Mouse (Mus musculus) heart, postnatal 10 days (tissue): Measurements from ENCODE around the gene Cplane1. TPM values are rescaled to one million over a fixed set of nuclear protein-coding genes. Genes with fewer than 3 reads are reported as not detected.
"Not testable (repeated sequence)": the region's sequence is repeated elsewhere in the genome, so short reads cannot be mapped to it uniquely, and the experiment has no call there.

Experiments
- DNase-seq, 2 experiments: peaks; one replicate each; pipeline ENCODE4 v3.0.0; 2021
- intact Hi-C: fragments of 180-260 bp; cut with DNase I; formaldehyde crosslinking; loops from one replicate; pipeline ENCODE4 v1.15.1; 2025
- total RNA-seq, 2 experiments: library from RNA; stranded (reverse); gene quantifications; 2 replicates each; pipeline ENCODE4 v1.2.3; 2021

The Cplane1 gene
- total RNA-seq, result 1 to 10 TPM; 7.3 to 7.5 TPM

DNA sequence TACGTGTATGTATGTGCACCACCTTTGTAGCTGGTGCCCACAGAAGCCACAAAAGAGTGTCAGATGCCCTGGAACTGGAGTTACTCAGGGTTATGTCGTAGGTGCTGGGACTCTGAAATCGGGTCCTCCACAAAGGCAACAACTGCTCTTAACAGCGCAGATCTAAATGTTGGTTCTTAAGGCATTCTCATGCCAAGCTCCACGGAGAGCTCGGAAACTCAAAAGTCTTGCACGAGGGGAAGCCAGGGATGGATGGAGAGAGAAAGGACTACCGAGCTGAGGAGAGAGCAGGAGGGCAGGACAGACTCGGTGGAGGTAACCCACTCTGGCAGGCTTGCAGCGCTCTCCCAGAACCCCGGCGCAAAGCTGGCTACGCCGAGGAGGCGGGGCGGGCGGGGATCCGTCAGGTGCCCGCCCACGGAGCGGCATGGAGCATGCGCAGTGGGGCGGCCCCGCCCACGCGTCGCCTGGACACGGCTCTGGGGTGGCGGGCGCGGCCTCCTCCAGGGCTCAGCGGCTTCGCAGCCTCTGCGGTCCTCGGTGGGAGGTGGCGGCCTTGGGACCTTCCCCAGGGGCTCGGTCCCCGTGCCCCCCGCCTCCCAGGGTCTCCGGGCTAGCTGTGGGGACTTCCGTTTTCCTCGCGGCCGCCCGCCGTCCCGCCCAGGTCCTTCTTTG lies at the start of gene Cplane1:
Cplane1 (plus strand) TSS at position 516 of the 675 bp plus-strand sequence.
- intact Hi-C loops, result no loop called here
- peak; percentile 94 to 95 for DNase-seq

DNA sequence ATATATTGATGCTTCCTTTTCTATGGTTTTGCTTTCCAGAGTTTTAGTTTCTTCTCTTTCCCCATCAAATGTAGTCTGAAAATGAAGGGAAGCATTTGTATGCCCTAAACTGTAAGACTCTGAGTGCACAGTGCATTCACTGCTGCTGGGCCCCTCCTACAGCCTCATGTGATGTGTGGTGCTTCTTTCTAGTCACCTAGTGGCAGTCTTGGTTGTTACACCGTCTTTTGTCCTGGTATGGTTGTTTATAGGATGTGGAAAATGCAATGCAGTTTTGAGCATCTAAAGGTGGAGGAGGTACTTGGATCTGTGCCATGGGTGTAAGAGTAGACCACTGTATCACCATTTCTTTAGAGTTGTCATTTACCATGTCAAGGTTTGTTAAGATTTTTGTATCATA lies 39.6 kb upstream of the Cplane1 start:
- intact Hi-C loops, result no loop called here
- no peak for DNase-seq

DNA sequence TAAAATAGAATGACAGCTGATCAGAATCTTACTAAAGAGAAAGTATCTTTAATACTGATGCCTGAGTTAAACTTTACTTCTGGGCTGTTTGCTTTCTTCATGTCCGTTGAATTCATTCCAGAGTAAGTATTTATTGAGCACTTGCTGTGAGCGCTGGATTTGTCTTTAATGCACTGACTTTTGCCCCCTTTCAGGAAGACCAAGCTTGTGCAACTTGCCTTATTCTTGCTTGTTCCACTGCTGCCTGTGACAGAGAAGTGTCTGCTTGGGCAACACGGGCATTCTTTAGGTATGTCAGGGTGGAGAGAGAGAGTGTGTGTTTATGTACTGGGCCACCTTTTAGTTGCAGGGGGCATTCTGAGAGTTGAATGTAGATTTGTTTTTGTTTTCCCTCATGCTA lies 37.6 kb upstream of the Cplane1 start:
- intact Hi-C loops, result no loop called here
- no peak for DNase-seq

DNA sequence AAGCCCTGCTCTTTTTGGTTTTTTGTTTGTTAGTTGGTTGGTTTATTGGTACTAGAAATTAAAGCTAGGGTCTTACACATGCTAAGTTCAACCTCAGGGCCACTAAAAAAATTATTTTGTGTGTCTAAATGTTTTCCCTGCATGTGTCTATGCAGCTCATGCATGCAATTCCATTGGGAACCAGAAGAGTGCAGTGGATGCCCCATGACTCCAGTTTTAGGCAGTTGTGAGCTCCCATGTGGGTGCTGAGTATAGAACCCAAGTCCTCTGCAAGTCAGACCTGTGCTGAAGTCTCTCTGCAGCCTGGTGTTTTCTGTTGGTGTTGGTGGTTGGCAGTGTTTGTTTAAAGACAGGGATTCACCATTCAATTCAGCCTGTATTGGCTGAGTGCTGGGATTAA lies 37.1 kb upstream of the Cplane1 start:
- no peak for DNase-seq
- intact Hi-C loops, result no loop called here

DNA sequence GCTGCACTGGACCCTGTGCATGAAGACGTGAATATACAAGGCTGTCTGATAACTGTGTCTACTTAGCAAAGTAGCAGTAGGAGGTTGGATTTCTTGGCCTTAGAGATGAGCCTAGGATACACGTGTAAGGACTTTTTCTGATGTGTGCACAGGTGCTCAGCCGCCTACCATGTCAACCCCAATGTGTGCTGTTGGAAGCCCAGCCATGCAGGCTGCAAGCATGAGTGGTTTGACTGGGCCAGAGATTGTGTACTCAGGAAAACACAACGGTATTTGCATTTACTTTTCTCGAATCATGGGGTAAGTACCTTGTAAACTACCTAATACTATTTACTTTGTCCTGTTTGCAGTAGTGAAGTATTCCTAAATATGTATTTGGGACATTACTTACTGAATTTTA lies 33.3 kb upstream of the Cplane1 start:
- intact Hi-C loops, result no loop called here
- DNase-seq, result no peak

DNA sequence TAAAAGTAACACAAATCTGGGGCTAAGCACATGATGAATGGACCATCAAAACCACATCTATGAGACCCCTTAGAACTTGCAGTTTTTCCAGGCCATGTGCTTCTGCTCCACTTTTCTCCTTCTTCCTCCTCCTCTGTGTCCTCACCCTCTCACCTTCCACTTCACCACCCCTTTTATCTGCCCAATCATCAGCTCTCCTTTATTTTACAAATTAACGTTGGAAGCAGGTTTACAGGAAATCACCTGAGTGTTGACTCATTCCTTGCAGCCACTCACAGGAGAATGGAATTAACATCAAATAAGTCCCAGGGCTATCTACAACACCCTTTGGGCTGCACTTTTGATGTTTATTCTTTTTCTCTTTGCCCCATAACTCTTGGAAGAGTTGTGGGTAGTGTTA lies 7.1 kb upstream of the Cplane1 start:
- intact Hi-C loops, result no loop called here
- DNase-seq, result no peak

DNA sequence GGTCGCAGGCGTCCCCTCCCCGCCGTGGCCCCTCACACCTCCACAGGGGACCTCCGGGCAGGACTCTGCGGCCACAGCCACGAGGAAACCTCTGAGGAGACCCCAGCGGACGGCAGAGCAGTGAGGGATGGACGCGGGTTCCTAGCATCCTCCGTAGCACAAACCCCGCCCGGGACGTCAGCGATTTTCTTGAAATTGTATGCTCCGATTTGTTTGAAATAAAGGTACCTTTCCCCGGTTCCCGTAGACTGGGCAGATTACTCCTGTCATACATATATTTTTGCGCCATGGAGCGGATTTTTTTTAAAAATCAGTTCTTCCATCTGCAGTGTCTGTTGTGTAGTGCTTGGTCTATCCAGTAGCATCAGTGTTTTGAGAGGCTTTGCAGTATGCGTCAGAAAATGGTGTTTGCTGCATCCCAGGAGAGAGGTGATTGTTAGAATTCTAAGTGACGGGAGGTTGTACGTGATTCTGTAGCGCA lies 400 bp downstream of the Cplane1 start:
- intact Hi-C loops, result no loop called here
- no peak for DNase-seq

DNA sequence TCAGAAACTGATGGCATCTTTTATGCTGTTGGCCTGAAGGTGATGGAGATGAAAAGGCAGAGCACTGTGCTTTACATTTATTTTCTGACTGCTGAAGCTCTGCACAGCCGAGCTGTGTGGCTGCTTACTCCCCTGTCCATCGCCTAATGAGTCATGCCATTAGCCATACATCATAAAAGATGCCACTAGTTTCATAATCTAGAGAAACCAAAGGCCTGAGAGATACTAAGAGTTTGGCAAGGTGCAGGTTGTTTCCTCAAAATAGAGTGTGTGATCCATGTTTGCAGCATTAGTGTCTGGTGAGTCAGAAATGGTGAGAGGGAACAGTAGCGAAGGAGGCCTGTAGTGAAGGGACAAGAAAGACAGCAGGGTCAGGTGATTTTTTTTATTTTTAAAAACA lies 20.7 kb downstream of the Cplane1 start:
- no peak for DNase-seq
- intact Hi-C loops, result no loop called here

DNA sequence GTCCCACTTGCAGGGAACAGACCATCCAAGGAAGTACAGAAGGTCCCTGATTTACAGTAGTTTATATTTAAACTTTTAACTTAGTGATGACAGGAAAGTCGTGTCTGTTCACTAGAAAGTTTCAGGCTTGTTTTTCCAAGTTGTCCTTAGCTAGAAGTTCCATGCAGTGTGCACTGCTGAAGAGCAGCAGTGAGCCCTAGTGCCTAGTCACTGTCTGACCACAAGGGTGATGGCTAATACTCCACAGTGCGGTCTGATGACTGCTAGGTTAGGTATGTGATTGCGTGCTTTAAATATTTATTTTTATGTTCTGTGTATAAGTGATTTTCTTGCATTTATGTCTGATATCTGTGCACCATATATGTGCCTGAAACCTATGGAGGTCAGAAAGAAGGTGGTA lies 21.5 kb downstream of the Cplane1 start:
- intact Hi-C loops, result no loop called here
- DNase-seq, result no peak

DNA sequence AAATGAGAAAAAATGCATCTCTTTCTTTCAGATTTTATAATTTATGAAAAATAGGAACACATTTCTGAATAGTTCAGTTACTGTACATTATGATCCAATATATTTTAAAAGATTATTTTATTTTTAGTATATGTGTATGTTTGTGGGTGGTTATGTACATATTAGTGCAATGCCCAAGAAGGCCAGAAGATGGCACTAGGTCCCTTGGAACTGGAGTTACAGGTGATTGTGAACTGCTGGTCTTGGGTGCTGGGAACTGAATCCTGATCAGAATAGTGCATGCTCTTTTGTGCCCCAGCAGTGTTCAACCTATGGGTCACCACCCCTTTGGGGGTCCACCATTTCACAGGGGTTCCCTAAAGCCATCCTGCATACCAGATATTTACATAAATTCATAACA lies 31.4 kb downstream of the Cplane1 start:
- intact Hi-C loops, result no loop called here
- no peak for DNase-seq

DNA sequence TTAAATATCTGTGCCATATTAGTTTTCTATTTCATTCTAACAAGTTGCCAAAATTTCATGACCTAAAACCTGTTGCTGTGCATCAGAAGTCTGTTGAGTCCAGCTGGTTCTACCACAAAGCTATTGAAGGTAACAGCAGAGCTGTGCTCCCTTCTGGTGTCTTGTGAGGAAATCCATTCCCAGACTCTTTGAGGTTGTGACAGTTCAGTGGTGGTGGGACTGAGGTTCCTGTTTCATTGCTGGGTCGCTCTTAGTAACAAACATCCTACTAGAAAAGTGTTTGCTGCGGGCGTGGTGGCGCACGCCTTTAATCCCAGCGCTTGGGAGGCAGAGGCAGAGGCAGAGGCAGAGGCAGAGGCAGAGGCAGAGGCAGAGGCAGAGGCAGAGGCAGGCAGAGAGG lies 39.5 kb downstream of the Cplane1 start:
- intact Hi-C loops, result no loop called here

DNA sequence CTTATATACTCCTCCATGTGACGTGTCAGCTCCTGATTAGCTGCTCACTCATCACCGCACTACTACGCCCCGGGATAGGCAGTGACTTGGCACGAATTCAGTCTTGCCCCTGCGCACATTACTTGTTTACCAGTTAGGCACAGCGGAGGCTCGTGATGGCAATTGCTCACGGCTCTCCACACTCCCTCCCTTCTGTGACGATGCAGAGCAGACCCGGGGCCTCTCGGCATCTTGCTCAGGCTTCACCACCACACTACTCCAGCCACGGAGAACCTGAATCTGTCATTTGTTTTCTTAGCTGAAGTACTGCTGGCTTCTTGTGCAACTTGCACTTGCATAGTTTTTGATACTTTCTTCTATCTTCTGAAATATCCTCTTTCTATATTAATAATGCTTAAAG lies 45.9 kb downstream of the Cplane1 start:
- intact Hi-C loops, result no loop called here
- DNase-seq, result no peak

More for the DNA sequence above, 39.5 kb downstream of the Cplane1 start:
- DNase-seq, result no peak

DNA sequence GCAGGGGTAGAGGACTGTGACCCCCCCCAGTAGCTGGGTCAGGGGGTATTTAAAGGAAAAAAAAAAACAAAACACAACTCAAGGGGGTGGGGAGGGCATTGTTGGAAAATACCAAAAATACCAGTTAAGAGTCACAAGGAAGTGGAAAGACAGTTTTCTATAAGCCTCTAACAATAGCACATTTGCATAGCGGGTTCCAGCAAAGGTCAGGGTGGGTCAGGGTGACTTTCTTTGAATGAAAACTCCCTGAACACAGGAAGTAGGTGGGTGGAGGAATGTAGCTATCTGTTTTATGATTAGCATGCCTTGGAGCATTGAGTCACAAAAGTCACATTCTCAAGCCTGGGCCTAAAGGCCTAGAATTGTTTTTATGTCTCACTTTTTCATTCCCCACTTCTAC lies 65.3 kb downstream of the Cplane1 start:
- intact Hi-C loops, DNase-seq: not testable (repeated sequence)

DNA sequence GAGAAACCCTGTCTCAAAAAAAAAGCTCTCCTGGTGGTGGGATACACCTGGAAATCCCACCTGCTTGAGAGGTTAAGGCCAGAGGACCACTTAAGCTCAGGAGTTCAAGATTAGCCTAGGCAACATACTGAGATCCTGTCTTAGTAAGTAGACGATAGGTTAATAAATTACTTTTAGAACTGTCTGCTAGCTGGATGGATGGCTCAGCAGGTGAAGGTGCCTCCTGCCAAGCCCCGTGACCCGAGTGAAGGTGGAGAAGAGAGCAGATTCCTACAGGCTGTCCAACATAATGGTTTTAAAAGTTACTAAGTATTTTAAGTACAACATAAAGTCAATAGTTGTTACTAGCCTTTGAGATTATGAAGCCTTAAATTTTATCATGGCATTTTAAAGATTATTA lies 97.0 kb downstream of the Cplane1 start:
- DNase-seq, result no peak
- intact Hi-C loops, result no loop called here

DNA sequence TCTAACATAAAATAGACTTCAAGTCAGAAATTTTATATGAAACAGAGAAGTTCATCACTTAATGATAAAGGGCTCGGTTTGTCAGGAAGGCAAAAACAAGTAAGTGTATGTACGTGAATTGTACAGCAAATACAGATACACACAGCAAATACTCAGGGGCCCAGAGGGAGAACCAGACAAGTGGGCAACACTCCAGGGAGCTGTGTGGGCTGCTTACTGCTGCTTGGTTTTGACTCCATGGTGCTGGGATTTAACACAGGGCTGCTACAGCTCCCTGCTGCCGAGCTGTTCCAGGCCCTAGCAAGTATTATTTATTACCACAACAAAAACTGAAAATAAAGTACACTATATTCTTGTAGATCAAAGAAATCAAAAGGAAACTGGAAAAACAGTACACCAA lies 98.3 kb downstream of the Cplane1 start:
- no peak for DNase-seq
- intact Hi-C loops, result no loop called here

DNA sequence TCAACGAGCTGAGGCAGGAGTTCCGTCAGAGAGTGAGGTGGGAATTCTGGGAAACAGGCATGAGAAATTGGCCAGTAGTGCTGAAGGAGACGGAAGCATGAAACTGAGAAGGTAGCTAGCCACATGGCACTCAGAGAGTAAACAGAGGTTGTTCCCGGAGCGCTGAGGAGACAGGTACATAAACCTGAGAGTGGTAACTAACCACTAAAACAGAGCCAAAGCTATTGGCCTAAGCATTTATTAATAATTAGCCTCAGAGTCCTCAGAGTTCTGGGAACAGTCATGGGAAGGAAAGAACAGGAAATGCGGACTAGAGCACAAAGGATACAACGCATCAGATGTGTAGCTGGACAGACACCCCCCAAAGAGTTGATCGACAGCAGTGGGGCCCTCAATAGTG lies 99.3 kb downstream of the Cplane1 start:
- intact Hi-C loops, result no loop called here
- DNase-seq, result no peak

DNA sequence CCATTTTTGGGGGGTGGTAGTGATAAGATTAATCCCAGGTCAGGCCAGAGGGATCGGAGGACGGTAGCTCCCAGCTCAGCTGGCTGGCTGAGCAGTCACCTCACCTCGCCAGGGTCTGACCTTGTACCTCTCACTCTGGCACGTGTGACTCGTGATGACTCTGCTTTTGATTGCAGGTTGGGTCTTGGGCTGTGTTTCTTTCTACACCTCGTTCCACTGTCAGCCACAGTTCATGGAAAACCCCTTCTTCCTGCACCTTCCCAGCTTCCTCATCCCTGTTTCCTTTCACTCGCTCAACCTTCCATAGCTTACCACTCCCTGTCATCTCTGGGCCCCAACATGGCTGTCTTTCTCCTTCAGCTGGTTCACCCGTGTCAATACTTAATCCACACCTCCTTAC lies 103.0 kb downstream of the Cplane1 start:
- intact Hi-C loops, result no loop called here
- DNase-seq, result no peak

DNA sequence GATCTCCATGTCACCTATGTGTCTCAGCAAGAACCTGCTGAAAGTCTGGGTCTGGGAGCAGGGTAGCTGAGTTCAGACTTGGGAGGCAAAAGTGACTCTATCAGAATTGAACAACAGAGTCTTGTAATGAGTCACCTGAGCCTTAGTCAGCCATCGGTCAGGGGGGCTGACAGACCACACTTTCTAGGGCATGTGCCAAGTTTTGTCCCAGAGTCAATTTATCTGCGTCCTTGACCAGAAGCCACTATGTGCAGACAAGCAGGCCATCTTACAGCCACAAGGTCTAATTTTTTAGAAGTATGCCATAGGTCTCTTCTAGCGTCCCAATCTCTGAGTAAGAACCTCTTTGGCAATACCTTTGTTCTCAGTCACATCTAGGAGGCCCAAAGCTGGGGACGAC lies 109.0 kb downstream of the Cplane1 start:
- DNase-seq, intact Hi-C loops: not testable (repeated sequence)

DNA sequence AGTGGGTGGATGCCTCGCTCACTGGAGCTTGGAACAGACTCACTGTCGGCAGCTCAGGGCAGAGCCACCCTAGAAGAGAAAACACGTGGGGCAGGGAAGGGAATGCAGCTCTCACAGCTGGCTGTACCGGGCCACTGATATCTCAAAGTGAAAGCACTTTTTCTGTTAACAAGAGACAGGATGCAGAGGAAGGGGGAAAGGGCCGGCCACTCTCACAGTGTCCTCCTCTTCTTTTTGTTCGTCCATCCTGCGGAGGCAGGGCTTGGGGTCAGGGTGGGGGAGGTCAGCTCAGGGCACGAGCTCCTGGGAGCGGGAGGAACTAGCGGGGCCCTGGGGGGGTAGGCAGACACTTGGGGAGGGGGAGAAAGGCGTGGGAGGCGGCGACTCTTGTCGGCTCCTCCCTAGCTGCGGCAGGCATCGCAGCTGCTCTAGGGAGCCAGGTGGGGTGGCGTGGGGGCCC lies 110.4 kb downstream of the Cplane1 start:
- peak; percentile 33 to 49 for DNase-seq
- intact Hi-C loops, result no loop called here

DNA sequence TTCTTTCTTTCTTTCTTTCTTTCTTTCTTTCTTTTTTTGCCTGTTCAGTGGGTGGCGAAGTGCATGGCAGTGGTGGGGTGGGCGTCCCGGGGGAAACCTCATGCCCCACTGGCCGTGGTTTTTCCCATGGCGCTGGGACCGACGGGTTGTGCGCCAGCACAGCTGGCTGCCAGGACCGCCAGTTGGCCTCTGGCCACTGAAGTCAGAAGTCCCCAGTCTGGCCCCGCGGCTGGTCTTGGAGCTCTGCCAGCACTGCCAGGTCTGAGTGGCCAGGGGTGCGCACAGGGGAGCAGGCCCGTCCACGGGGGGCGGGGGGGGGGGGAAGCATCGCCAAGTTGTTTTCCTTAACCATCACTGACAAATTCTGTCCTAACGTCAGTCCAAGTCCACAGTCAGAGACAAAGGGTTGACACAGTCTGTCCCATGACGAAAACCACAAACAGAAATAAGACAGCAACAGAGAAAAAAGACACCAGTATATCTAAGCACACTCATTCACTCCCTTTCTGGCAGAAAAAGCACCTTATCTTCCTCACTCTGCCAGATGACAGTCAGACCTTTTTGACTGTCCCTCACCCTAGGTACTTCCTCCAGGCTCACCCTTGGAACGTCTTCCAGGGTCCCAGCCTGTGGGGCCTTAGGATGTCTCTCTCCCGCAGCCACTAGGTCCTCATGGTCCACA lies 111.2 kb downstream of the Cplane1 start:
- DNase-seq, result peak; percentile 79 to 85
- intact Hi-C loops, result no loop called here

DNA sequence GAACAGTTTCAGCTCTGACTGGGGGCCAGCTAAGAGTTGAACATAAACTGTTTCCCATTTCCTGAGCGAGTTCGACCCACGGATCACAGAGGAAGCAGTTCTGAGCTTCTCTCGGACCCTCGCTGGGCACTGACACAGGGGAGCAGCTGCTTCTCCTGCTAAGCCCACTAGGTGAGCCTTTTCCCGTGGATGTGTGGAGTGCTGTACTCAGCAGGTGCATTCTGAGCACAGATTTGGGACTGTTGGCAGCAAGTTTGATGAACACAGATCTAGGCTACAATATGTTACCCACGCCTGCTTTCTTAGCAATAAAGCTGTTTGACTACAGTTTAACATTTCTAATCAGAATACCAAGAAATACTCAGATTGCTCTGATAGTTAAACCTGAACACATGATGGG lies 112.8 kb downstream of the Cplane1 start:
- DNase-seq, result no peak
- intact Hi-C loops, result no loop called here

DNA sequence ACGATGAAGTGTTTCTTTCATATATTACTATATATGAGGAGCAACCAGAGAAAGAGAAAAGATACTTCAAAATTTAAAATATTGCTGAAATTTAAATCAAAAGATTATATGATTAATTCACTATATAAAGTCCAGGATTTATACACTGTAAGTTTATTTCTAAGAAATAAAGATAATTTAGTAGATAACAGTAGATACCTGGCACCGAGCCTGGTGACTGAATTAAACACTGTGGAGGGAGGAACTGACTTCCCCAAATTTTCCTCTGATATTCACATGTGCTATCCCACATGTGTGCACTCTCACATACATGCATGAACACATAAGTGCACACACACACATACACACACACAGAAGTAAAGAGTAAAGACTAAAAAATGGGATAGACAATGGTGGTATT lies 113.2 kb downstream of the Cplane1 start:
- intact Hi-C loops, result no loop called here
- DNase-seq, result no peak
